Mouse (Mus musculus): ENCODE measurements around the gene Arsb. TPM values are rescaled to one million over a fixed set of nuclear protein-coding genes. Genes with fewer than 3 reads are reported as not detected.

Arsb gene
- polyA plus RNA-seq, 1 experiment, result 21.8 TPM

DNA sequence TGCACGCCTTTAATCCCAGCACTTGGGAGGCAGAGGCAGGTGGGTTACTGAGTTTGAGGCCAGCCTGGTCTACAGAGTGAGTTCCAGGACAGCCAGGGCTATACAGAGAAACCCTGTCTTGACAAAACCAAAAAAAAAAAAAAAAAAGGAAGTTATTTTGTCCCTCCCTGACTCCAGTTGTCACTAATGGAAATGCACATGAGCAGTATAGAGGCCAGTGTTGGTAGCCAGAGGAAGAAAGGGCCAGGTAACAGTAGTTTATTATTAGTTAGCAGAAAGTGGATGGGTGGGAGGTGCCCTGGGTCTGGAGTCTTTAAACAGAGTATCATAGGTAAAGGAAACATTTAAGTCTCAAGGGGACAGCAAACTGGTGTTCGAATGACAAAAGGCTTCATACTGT is 44.7 kb downstream of the Arsb start:
- H3K4me1 ChIP-seq (ENCODE audit: control insufficient read depth, insufficient read depth, low read length), result peaks cover 11% of the 10 kb centered on the region
- TF ChIP-seq CTCF (IDR thresholded peaks at IDR 0.05; ENCODE audit: low read depth, low read length) (no peak), POLR2A (IDR thresholded peaks at IDR 0.05; ENCODE audit: borderline replicate concordance, low read depth, low read length) (no peak)
- no peak overlapping the region for H3K27ac ChIP-seq (ENCODE audit: insufficient read depth, low read depth, low read length)
- H3K4me3 ChIP-seq (ENCODE audit: insufficient read depth, low read length), result no peak overlapping the region

DNA sequence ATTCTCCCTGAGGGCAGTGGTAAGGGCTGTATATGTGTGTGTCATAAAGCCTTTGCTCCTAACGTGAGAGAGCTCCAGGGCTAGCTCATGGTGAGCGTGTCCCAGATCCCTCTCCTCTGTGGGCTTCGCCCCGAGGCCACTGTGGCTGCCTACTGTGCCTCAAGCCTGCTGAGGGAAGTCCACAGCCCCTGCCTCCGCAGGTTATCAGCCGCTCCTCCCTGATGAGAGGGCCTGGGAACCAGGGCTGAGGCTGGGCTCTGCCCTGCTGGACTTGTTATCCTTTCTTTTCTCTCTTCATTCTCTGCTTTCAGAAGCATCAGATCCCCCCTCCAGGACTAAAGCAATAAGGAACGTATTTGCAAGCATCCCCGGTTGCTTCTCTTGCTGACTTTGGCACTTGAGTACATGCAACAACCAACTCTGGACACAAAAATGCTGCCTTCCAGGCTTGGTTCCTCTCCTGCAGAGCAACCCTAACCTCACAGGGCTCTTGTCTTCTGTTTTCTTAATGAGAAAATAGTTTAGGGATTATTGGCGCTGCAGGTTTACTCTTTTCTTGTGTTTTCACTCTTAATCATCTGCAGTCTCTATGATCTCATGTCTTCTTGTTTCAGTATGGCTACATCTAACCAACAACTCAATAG is 45.4 kb downstream of the Arsb start:
- Histone ChIP-seq H3K27ac (ENCODE audit: insufficient read depth, low read depth, low read length) (no peak overlapping the region), H3K4me1 (ENCODE audit: control insufficient read depth, insufficient read depth, low read length) (peaks cover 10% of the 10 kb centered on the region), H3K4me3 (ENCODE audit: insufficient read depth, low read length) (no peak overlapping the region)
- TF ChIP-seq CTCF (IDR thresholded peaks at IDR 0.05; ENCODE audit: low read depth, low read length), result no peak
- no peak for TF ChIP-seq POLR2A (IDR thresholded peaks at IDR 0.05; ENCODE audit: borderline replicate concordance, low read depth, low read length)

DNA sequence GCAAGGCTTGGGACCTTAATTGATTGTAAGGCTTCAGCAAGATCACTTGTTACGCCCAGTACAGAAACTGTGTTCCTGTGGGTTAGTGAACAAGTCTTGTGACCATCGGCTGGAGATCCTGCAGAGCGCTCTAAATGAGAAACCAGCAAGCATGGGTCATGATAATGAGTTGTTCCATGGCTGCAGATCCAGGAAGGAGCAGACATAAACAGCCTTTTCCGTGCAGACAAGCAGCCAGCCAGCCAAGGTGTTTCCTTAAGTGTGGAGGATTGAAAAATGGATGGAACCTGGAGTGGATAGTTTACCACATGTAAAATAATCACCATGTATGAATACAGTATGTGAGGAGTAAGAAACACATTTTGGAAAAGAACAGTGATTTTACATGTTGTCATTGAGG is 48.7 kb downstream of the Arsb start:
- Histone ChIP-seq H3K4me3 (ENCODE audit: insufficient read depth, low read length) (no peak overlapping the region), H3K4me1 (ENCODE audit: control insufficient read depth, insufficient read depth, low read length) (peaks cover 11% of the 10 kb centered on the region), H3K27ac (ENCODE audit: insufficient read depth, low read depth, low read length) (no peak overlapping the region)
- TF ChIP-seq CTCF (IDR thresholded peaks at IDR 0.05; ENCODE audit: low read depth, low read length) (no peak), POLR2A (IDR thresholded peaks at IDR 0.05; ENCODE audit: borderline replicate concordance, low read depth, low read length) (no peak)

DNA sequence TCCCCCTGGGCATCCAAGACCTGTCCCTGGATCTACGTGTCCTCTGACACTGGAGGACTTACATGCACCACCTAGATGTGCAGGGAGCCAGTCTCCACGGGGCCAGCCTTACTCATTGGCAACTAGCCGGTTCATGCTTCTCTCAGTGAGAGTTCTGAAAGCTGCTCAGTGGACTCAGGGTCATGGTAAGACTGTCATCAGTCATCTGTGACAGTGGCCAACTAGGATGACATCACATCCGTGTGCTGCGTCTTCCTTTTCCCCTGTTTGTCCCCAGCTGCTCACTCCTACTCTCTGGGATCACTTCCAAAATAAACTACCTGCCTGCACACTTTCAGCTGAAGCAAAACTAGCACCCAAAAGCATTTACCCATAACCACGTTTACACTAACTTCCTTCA is 50.6 kb downstream of the Arsb start:
- TF ChIP-seq POLR2A (IDR thresholded peaks at IDR 0.05; ENCODE audit: borderline replicate concordance, low read depth, low read length), result no peak
- no peak for TF ChIP-seq CTCF (IDR thresholded peaks at IDR 0.05; ENCODE audit: low read depth, low read length)
- no peak overlapping the region for H3K27ac ChIP-seq (ENCODE audit: insufficient read depth, low read depth, low read length)

GRCm38 (mm10) chr13:93825792-93826558 is 54.5 kb downstream of the Arsb start:
- H3K4me3 ChIP-seq (ENCODE audit: insufficient read depth, low read length), result no peak overlapping the region
- no peak overlapping the region for H3K27ac ChIP-seq (ENCODE audit: insufficient read depth, low read depth, low read length)
- TF ChIP-seq CTCF (IDR thresholded peaks at IDR 0.05; ENCODE audit: low read depth, low read length), result no peak
- no peak for TF ChIP-seq POLR2A (IDR thresholded peaks at IDR 0.05; ENCODE audit: borderline replicate concordance, low read depth, low read length)
- H3K4me1 ChIP-seq (ENCODE audit: control insufficient read depth, insufficient read depth, low read length), result peaks cover 3% of the 10 kb centered on the region; the same call in 1 of the 2 replicates

More for the DNA sequence above, 50.6 kb downstream of the Arsb start:
- peaks cover 3% of the 10 kb centered on the region; the same call in 1 of the 2 replicates for H3K4me1 ChIP-seq (ENCODE audit: control insufficient read depth, insufficient read depth, low read length)
- H3K4me3 ChIP-seq (ENCODE audit: insufficient read depth, low read length), result no peak overlapping the region

- Histone ChIP-seq H3K4me3 (ENCODE audit: insufficient read depth, low read length) (no peak overlapping the region), H3K4me1 (ENCODE audit: control insufficient read depth, insufficient read depth, low read length) (no peaks in the 10 kb centered on the region), H3K27ac (ENCODE audit: insufficient read depth, low read depth, low read length) (no peak overlapping the region)
- TF ChIP-seq POLR2A (IDR thresholded peaks at IDR 0.05; ENCODE audit: borderline replicate concordance, low read depth, low read length) (no peak), CTCF (IDR thresholded peaks at IDR 0.05; ENCODE audit: low read depth, low read length) (no peak)
Measured at GRCm38 (mm10) chr13:93827745-93828144, 56.3 kb downstream of the Arsb start.

DNA sequence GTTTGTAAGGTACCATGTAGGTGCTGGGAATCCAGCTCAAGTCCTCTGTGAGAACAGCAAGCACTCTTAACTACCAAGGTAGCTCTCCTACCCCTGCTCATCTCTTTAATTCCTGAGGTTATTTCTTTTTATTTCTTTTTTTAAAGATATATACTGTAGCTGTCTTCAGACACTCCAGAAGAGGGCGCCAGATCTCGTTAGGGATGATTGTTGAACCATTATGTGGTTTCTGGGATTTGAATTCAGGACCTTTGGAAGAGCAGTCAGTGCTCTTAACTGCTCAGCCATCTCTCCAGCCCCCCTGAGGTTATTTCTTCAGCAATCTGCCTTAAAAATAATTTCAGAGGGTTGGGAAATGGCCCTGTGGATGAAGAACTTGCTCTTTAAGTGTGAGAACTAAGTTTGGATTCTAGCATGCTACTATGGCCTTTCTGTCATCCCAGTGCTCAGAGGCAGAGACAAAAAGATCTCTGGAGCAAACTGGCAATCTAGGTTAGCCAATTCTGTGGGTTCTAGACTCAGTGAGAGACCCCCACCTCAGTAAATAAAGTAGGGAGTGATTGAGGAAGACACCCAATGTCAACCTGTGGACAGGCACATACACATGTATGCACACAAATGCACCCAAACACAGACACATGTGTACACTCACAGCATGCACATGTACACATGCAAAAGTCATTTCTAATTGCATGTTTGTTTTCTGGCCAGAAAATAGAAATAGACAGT is 58.3 kb downstream of the Arsb start:
- TF ChIP-seq POLR2A (IDR thresholded peaks at IDR 0.05; ENCODE audit: borderline replicate concordance, low read depth, low read length), result no peak
- no peak for TF ChIP-seq CTCF (IDR thresholded peaks at IDR 0.05; ENCODE audit: low read depth, low read length)

DNA sequence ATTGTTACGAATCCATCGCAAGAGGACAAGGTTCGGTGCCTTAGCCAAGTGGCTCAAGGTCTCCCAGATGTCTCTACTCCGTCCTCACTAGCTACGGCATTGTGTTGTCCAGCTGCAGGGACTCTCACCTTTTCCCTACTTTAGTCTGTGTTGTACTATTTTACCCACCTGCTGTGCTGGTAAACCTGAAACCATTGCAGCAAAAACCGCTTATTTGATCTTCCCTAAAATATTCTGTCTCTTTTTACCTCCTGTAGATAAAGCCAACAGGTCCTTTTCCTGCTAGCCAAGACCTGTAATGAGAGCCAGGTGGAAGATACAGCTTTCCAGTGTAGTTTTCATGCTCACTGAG is 58.8 kb downstream of the Arsb start:
- Histone ChIP-seq H3K27ac (ENCODE audit: insufficient read depth, low read depth, low read length) (no peak overlapping the region), H3K4me1 (ENCODE audit: control insufficient read depth, insufficient read depth, low read length) (no peaks in the 10 kb centered on the region), H3K4me3 (ENCODE audit: insufficient read depth, low read length) (no peak overlapping the region)
- TF ChIP-seq CTCF (IDR thresholded peaks at IDR 0.05; ENCODE audit: low read depth, low read length) (no peak), POLR2A (IDR thresholded peaks at IDR 0.05; ENCODE audit: borderline replicate concordance, low read depth, low read length) (no peak)

More for the DNA sequence above, 58.3 kb downstream of the Arsb start:
- no peaks in the 10 kb centered on the region for H3K4me1 ChIP-seq (ENCODE audit: control insufficient read depth, insufficient read depth, low read length)
- H3K27ac ChIP-seq (ENCODE audit: insufficient read depth, low read depth, low read length), result no peak overlapping the region
- H3K4me3 ChIP-seq (ENCODE audit: insufficient read depth, low read length), result no peak overlapping the region

DNA sequence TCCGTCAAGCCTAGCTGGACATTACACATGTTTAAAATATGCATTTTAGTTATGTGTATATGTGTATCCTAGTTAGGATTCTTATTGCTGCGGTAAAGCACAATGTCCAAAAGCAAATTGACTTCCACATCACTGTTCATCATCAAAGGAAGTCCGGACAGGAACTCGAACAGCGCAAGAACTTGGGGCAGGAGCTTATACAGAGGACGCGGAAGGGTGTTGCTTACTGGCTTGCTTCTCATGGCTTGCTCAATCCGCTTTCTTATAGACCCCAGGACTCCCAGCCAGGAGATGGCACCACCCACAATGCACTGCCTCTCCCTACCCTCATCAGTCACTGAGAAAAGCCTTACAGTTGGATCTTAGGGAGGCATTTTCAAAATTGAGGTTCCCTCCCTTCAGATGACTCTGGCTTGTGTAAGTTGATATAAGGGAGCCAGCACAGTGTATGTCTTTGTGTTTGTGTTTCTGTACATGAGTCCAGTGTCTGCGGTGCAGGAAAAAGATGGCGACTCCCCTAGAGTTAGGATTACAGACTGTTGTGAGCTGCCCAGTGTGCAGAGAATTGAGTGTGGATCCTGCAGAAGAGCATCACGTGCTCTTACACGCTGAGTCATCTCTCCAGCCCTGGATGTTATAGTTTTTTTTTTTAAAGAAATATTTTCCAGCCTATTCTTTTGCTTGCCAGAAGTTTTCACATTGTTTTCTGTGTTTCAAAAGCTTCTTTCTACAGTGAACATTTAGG is 66.2 kb downstream of the Arsb start:
- peaks cover 5% of the 10 kb centered on the region for H3K4me1 ChIP-seq (ENCODE audit: control insufficient read depth, insufficient read depth, low read length)
- no peak overlapping the region for H3K27ac ChIP-seq (ENCODE audit: insufficient read depth, low read depth, low read length)
- TF ChIP-seq CTCF (IDR thresholded peaks at IDR 0.05; ENCODE audit: low read depth, low read length) (no peak), POLR2A (IDR thresholded peaks at IDR 0.05; ENCODE audit: borderline replicate concordance, low read depth, low read length) (no peak)

More for the DNA sequence above, 66.2 kb downstream of the Arsb start:
- H3K4me3 ChIP-seq (ENCODE audit: insufficient read depth, low read length), result no peak overlapping the region
